8 mouse cellular contexts compared by ENCODE assay signal in genomic region chr3:106721397-106722027, GRCm38 (mm10). TPM values are rescaled to one million over a fixed set of nuclear protein-coding genes. Genes with fewer than 3 reads are reported as not detected.
DNase-seq lines count a peak whose midpoint lies in the region; ATAC-seq and TF ChIP-seq lines count a peak whose summit lies in the region.

No protein-coding gene starts in this region.

- H3K36me3 ChIP-seq in ES-Bruce4 (ENCODE audit: control insufficient read depth, insufficient read depth, low read length, poor library complexity, severe bottlenecking) = no peaks in the 10 kb centered on the region
- H3K36me3 ChIP-seq in forebrain, embryonic 13.5 days (ENCODE audit: poor library complexity, severe bottlenecking) = no peaks in the 10 kb centered on the region
- H3K36me3 ChIP-seq in liver, postnatal 0 days (replicated peaks; ENCODE audit: insufficient read depth, low read length) = no peaks in the 10 kb centered on the region
- no peaks in the 10 kb centered on the region for H3K36me3 ChIP-seq in neural tube, embryonic 14.5 days (ENCODE audit: control insufficient read depth, insufficient read depth, low read length)

- no peak for TF ChIP-seq CTCF in ES-Bruce4 (IDR thresholded peaks at IDR 0.05; ENCODE audit: low read depth, low read length)
- no peak for TF ChIP-seq CTCF in liver, postnatal 0 days (IDR thresholded peaks at IDR 0.05; ENCODE audit: low read depth)

- H3K9me3 ChIP-seq in ES-Bruce4 (replicated peaks; ENCODE audit: control insufficient read depth, insufficient read depth, low read length, poor library complexity, severe bottlenecking) = no peaks in the 10 kb centered on the region
- 0 out of 2 replicates have a peak, but pooled peaks cover 9% of the 10 kb centered on the region for H3K9me3 ChIP-seq in forebrain, embryonic 13.5 days (replicated peaks)
- H3K9me3 ChIP-seq in liver, postnatal 0 days (ENCODE audit: low read length) = no peaks in the 10 kb centered on the region
- H3K9me3 ChIP-seq in neural tube, embryonic 14.5 days (ENCODE audit: control insufficient read depth, low read length) = no peaks in the 10 kb centered on the region

- no peak overlapping the region for H3K27ac ChIP-seq in ES-Bruce4 (ENCODE audit: insufficient read depth, low read length)
- H3K27ac ChIP-seq in forebrain, embryonic 13.5 days = peak overlapping the region; percentile 95
- H3K27ac ChIP-seq in liver, postnatal 0 days (ENCODE audit: low read depth) = peak overlapping the region; percentile 97
- H3K27ac ChIP-seq in neural tube, embryonic 14.5 days (ENCODE audit: low read depth, low read length) = peak overlapping the region; percentile 95

- intact Hi-C loops in heart, postnatal 10 days (cut with DNase I) = loop anchor here (5.0 to 10.0 kb wide), 2 partner anchors 174 to 237 kb away; partner anchors contain the start of genes Cept1, Dennd2d and Dram2

- H3K4me3 ChIP-seq in ES-Bruce4 (ENCODE audit: low read depth, low read length) = peak overlapping the region; percentile 84
- H3K4me3 ChIP-seq in forebrain, embryonic 13.5 days = peak overlapping the region; percentile 63
- H3K4me3 ChIP-seq in liver, postnatal 0 days (ENCODE audit: low read depth, low read length) = peak overlapping the region; percentile 68
- peak overlapping the region; percentile 62 for H3K4me3 ChIP-seq in neural tube, embryonic 14.5 days (ENCODE audit: low read depth, low read length)

- H3K9ac ChIP-seq in ES-Bruce4 (ENCODE audit: low read depth, poor library complexity, severe bottlenecking) = peak overlapping the region; percentile 36
- H3K9ac ChIP-seq in forebrain, embryonic 13.5 days = peak overlapping the region; percentile 72
- H3K9ac ChIP-seq in liver, postnatal 0 days (replicated peaks) = peak overlapping the region; percentile 58
- H3K9ac ChIP-seq in neural tube, embryonic 14.5 days (replicated peaks; ENCODE audit: low read depth, low read length) = peak overlapping the region; percentile 65

- H3K27me3 ChIP-seq in ES-Bruce4 (ENCODE audit: control insufficient read depth, insufficient read depth, low read length, poor library complexity, severe bottlenecking) = no peaks in the 10 kb centered on the region
- H3K27me3 ChIP-seq in forebrain, embryonic 13.5 days = peaks cover 5% of the 10 kb centered on the region; the same call in 1 of the 2 replicates
- H3K27me3 ChIP-seq in liver, postnatal 0 days (ENCODE audit: insufficient read depth, low read length) = no peaks in the 10 kb centered on the region
- no peaks in the 10 kb centered on the region for H3K27me3 ChIP-seq in neural tube, embryonic 14.5 days (ENCODE audit: control insufficient read depth, insufficient read depth, low read length)

- no peaks in the 10 kb centered on the region for H3K4me1 ChIP-seq in ES-Bruce4 (ENCODE audit: control insufficient read depth, insufficient read depth, low read length)
- no peaks in the 10 kb centered on the region for H3K4me1 ChIP-seq in forebrain, embryonic 13.5 days
- peaks cover 2% of the 10 kb centered on the region; the same call in 1 of the 2 replicates for H3K4me1 ChIP-seq in liver, postnatal 0 days (ENCODE audit: insufficient read depth)
- no peaks in the 10 kb centered on the region for H3K4me1 ChIP-seq in neural tube, embryonic 14.5 days (ENCODE audit: control insufficient read depth, insufficient read depth, low read length)

- WGBS in forebrain, embryonic 13.5 days = 2% methylated on average over 29 of the region's 31 CpGs
- under 1% methylated on average over 31 of the region's 31 CpGs for WGBS in large intestine, adult 2 months
- WGBS in liver, postnatal 0 days (ENCODE audit: insufficient replicate concordance) = 1% methylated on average over 31 of the region's 31 CpGs
- WGBS in neural tube, embryonic 14.5 days = 2% methylated on average over 31 of the region's 31 CpGs

- DNase-seq in heart, postnatal 10 days = peak; percentile 98 to 99
- DNase-seq in large intestine, adult 2 months (ENCODE audit: low read depth, low spot score) = peak; percentile 99
- DNase-seq in liver, postnatal 0 days = peak; percentile 96
- DNase-seq in testis, postnatal 10 days (ENCODE audit: low spot score) = peak; percentile 97

- peak overlapping the region; percentile 64 for H3K4me2 ChIP-seq in forebrain, embryonic 13.5 days
- H3K4me2 ChIP-seq in liver, postnatal 0 days (ENCODE audit: low read depth, low read length) = peak overlapping the region; percentile 85
- peak overlapping the region; percentile 68 for H3K4me2 ChIP-seq in neural tube, embryonic 14.5 days (ENCODE audit: low read depth, low read length)

- TF ChIP-seq EP300 in ES-Bruce4 (IDR thresholded peaks at IDR 0.05; ENCODE audit: insufficient read depth, low read depth, low read length) = no peak
- TF ChIP-seq EP300 in liver, postnatal 0 days (IDR thresholded peaks at IDR 0.05; ENCODE audit: low read depth) = peak; percentile 61; the same call in 1 of the 2 replicates

- no peak for TF ChIP-seq POLR2A in ES-Bruce4 (IDR thresholded peaks at IDR 0.05; ENCODE audit: insufficient read depth, low read length)

- peak; percentile 98 for ATAC-seq in cerebellum, adult (ENCODE audit: insufficient number of reproducible peaks, low FRiP score, low TSS enrichment)
- peak; percentile 99 for ATAC-seq in forebrain, embryonic 13.5 days
- ATAC-seq in liver, postnatal 0 days = peak; percentile 95
- ATAC-seq in neural tube, embryonic 14.5 days (ENCODE audit: low read depth) = peak; percentile 99

RNA-seq across cellular contexts. Expression of gene Lrif1, which starts 36.7 kb away (rescaled TPM):
- polyA plus RNA-seq in ES-Bruce4 (2011; ENCODE audit: insufficient read depth, insufficient read length, low read depth, missing spikeins) = 16.7 and 23.6 TPM in 2 replicates
- polyA plus RNA-seq in forebrain, embryonic 13.5 days (2015; fragmentation: Nextera tagmentation; extraction: Ambion mirVana) = 17.6 and 20.3 TPM in 2 replicates
- total RNA-seq in heart, postnatal 10 days (2021) = 10 to 100 TPM; 12.3 to 13.6 TPM
- polyA plus RNA-seq in large intestine, adult 2 months (2012; rRNA removed) = 0.83 and 2.8 TPM in 2 replicates
- 6.0 and 6.4 TPM in 2 replicates for polyA plus RNA-seq in liver, postnatal 0 days (2015; fragmentation: Nextera tagmentation; extraction: Ambion mirVana)
- 19.5 and 20.7 TPM in 2 replicates for polyA plus RNA-seq in neural tube, embryonic 14.5 days (2014; fragmentation: Nextera tagmentation; extraction: Ambion mirVana)
